Mouse (Mus musculus): ENCODE measurements around the gene Tnfaip8l2.
A peak's percentile ranks its signal among the peaks of the same experiment; 100 is the strongest.
"Not testable (repeated sequence)": the region's sequence is repeated elsewhere in the genome, so short reads cannot be mapped to it uniquely, and the experiment has no call there.

Gene Tnfaip8l2

DNA sequence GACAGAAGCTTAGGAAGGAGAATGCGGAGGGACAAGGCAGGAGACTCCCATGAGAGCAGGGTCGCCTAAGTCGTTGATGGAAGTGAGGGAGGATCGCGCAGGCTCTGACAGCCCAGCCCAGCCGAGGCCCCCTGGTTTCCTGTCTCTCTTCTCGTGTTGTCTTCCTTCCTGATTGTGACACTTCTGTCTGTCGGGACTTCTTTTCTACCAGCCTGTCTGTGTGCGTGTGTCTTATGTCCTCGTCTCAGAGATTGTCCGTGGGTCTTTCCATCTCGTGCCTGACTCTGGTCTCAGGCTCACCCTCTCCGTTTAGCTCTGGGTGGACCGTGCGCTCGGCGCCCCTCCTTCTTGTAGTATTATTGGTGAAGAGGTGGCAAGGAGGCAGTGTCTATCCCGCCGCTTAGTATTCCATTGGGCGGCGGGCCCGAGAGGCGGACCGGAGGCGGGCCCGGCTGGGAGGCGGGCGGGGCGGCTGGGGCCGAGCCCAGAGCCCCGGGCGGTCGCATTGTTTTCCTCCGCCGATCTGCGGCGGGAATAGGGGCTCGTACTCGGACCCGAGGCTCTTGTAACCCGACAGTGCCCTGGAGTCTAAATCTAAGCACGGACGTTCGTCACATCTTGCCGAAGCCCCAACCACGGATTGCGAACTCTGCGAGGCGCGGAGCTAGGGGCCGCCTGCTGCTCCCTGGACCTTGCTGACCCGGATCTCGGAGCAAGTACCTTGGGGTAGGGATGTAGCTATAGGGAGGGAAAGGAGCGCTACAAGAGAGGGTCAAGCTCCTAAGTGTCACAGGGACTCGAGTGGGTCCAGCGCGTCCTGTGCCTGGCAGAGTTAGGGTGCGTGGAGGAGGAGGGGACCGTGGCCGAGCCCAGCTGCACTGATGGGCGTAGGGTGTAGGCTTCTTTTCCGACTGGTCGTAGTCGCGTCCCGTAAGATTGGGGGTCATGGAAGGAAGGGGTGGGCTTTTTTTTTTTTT is 18.1 kb upstream of the Tnfaip8l2 start, which contains the start of gene Sema6c:
Gene Sema6c, plus strand, starts transcription at position 471 of the 977 bp plus-strand sequence.
- DNase-seq = peak; percentile 93 to 94

DNA sequence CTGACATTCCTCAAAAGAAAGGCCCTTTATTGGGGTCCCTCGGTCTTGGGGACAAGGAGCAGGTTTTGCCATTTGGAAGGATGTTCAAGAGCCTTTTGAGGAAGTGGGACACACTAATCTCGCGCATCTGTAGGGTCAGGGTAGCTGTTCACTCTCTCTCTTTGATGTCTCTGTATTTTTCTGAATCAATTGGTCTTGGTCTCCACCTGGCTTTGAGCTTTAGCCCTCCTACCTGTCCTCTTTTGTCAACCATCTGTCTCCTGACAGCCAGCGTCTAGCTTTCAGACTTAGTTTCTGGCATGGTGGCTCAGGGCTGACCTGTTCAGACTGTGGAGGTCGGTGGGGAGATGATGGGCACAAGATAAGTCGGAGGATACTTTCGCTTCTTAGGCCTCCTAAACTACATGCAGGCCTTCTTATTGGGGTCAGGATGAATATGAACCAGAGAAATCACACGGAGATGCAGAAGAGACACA is 17.4 kb upstream of the Tnfaip8l2 start:
- DNase-seq = no peak

DNA sequence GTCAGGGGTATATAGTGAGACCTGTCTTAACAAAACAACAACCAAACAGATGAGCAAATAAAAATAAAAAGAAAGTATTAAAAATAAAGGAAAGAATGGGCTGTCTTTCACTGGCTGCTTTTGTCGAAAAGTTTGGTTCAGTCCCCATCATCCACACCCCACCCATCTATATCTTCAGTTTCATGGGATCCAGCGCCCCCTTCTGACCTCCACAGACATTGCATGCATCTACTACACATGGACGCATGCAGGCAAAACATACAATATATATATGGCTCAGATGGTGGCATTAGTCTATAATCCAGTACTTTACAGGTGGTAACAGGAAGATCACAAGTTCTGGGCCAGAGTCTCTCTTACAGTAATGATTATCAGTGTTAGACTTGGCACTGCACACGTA is 11.7 kb upstream of the Tnfaip8l2 start:
- peak in 1 of 2 experiments; percentile 79 for DNase-seq

DNA sequence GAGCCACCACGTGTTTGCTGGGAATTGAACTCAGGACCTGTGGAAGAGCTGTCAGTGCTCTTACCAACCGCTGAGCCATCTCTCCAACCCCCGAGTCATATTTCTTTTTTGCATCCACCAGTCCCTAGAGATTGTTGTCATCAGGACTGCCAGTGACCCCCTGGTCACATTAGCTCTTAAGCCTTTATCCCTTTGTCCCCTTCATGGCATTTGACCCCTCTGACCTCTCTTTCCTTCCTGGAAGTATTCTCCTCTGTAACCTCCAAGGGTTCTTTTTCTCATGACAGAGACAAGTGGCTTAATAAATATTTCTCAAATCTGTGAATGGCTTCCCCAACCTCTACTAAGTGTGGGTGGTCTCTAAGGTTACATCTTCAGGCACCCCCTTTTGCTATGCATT is 5.8 kb upstream of the Tnfaip8l2 start:
- DNase-seq = peak; percentile 47 to 63

DNA sequence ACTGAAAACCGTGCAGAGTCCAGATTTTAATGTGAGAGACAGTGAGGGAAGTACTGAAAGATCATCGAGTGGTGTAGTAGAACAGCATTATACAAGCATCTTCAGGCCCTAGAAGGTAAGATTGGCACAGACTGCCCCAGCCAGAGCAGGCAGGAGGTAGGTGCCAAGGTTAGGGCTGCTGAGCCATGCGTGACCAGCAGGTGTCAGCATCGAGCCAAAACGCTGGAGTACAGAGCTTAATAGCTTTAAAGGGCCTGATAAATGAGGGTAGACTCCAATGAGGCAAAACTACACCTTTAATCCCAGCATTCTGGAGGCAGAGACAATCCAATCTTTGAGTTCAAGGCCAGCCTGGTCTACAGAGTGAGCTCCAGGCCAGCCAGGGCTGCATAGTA is 454 bp upstream of the Tnfaip8l2 start:
- peak; percentile 90 to 95 for DNase-seq

DNA sequence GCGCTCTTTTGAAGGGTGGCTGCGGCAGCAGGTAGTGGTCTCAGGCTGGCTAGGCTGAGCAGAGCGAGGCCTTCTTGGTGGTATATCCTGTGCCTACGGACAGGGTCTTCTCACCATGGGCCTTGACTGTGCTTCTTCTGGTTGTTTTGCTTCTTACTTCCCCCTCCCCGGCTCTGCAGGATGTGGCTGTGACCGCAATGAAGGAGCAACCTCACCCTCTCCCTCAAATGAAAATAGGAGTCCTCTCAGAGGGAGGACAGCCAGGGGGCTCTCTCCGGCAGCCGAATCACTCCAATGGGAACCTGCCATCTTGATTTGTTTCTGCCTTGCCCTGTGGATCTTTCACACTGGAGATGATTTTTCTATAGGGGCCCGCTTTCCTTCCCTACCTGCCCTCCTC is 686 bp downstream of the Tnfaip8l2 start:
- DNase-seq = no peak

DNA sequence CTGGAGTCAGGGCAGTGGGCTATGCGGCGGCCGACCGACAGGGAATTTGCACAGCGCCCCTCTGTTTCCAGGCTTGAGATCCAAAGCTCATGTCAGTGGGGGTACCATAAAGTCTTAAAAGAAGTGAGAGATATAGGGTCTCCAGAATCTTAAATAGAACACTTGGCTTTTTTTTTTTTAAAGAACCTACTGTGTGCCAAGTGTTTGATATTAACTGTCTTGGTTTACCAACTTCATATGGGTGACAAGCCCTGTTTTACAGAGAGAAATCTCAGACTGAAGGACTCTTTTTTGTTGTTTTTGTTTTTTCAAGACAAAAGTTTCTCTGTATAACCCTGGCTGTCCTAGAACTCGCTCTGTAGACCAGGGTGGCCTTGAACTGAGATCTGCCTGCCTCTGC is 1.4 kb downstream of the Tnfaip8l2 start:
- DNase-seq = no peak

DNA sequence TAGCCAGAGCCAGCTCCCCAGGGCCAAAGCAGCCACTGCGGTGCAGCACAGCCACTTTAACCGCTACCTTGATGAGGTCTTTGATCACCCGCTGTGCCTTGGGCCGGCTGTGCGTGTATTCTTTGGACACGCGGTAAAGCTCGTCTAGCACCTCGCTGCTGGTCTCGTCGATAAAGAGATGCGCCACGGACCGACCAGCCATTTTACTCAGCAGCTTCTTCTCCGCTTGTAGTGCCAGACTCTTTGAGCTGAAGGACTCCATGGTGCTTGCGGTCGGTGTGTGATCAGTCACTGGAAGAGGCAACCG is 1.9 kb downstream of the Tnfaip8l2 start:
- DNase-seq = no peak

DNA sequence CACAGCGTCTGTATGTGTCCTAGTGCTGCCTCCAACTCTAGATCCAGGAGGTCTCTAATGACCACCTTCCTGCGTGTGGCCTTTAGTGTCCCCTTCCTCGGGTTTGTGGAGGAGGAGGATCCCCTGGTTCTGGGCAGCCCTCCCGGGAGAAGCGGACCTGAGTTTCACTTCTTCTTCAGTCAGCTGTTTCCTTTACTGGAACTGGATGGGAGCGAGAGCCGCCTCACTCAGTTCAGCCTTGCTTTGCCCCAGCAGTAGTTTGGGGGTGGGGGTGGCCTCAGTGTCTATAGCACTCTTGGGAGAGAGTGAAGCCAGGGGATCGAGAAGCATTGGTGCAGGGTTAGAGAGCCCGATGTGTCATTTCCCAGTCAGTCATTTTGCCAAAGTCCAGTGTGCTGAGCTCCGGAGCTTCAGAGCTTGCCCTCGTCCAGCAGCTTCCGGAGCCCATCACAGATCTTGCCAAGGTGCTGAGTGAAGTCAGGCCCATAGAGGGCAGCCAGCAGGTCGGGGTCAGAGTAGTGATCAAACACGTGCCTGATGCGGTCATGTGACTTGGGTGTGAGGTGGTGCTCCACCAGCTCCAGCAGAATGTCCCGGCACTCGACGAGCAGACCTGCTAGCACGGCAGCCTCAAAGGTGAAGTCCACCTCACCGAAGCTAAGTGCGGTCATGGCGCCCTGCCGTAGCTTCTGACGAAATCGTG is 2.4 kb downstream of the Tnfaip8l2 start:
- peak; percentile 88 to 90 for DNase-seq

DNA sequence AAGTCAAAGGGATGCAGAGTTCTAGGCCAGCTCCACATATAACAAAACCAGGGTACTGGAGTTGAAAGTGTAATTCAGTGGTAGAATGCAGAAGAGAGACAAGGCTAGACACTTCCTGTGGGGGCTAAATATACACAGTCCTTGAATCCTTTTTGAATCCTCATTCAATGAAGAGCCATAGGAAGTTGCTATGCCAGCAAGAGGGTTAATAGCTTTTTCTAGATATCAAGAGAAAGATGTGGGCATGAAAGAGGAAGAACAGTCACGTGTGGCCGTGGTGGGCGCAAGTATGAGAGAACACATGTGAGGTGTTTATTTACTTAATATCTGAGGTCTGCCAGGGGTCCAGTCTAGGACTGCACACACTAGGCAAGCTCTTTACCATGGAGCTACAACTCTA is 5.8 kb downstream of the Tnfaip8l2 start:
- no peak for DNase-seq

DNA sequence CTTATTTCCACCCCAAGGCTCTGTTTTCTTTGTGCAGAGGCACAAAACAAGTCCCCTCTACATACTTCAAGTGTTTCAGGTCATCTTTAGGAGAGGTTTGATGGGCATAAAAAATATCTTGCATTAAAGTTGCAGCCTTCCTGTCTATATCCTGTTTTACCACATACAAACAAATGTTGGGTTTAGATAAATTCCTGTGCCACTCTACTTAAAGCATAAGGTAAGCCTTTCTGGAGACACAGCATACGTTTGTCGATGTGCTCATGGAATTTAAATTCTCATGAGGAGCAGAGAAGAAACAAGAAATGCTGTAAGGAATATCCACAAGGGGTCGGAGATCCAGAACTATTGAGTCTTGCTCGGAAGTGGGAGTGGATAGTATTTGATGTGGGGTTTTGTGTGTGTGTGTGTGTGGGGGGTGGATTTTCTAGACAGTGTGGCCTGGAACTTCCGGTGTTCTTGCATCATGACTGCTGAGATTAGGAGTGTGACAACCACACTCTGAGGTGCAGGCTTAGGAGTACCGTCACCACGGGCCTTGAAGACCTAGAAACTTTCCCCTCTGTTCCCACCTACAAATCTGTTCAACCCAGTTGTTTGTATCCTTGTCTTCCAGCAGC is 6.6 kb downstream of the Tnfaip8l2 start:
- DNase-seq = no peak

DNA sequence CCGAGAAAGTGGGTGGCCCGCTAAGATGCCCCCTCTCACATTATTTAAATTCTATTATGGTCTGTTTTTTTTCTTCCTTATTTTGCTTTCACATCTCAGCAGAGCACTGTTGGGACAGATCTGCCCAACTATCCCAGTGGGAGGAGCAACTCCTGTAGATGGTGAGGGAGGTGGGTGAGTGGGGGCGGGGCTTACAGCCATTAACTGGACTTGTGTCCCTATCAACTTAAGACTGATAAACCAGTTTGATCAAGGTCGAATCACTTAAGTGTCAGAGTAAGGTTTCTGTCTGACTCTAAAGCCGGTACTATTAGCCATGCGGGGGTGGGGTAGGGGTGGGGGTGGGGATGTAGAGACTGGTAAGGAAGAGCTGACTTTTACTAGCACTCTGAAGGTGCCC is 7.1 kb downstream of the Tnfaip8l2 start:
- DNase-seq = peak; percentile 83 to 86

DNA sequence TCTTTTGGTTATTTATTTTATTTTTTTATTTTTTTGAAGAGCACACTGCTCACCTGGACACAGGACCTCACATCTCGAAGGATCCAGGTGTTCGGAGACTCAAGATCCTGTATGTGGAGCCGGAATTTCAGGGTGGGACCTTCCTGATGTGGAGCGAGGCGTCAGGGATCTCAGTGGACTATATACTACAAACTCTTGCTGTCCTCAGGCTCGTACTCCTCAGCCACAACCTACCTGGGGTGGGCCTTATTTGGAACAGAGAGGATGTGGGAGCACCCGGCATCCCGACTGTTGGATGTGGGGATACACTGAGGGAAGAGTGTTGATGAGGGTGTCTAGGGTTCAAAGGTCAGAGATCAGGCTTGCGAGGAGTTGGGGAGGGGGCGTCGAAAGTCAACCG is 8.0 kb downstream of the Tnfaip8l2 start:
- DNase-seq = not testable (repeated sequence)

DNA sequence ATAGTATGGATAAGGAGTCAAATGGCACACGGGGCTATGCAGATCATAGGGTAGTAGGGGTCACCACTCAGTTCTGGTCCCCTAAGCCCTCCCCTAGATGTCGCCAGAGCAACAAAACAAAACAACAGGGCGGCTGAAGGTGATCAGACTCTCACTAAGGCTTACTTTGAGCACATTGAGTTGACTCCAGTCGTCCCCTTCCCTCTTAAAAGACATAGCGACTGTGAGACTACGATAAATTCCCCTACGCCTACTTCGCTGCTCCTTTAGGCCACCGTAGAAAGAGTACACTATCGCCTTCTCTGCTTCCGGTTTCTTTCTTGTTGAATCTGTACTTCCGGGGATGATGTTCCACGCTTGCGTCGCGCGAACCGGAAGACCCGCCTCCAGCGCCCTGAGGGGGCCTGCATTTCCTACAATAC is 8.5 kb downstream of the Tnfaip8l2 start, which contains the start of the genes Scnm1 and Lysmd1:
Gene Scnm1, minus strand, starts transcription at position 332 of the 422 bp plus-strand sequence.
Gene Lysmd1, plus strand, starts transcription at position 409 of the 422 bp plus-strand sequence.
- peak; percentile 92 to 96 for DNase-seq

DNA sequence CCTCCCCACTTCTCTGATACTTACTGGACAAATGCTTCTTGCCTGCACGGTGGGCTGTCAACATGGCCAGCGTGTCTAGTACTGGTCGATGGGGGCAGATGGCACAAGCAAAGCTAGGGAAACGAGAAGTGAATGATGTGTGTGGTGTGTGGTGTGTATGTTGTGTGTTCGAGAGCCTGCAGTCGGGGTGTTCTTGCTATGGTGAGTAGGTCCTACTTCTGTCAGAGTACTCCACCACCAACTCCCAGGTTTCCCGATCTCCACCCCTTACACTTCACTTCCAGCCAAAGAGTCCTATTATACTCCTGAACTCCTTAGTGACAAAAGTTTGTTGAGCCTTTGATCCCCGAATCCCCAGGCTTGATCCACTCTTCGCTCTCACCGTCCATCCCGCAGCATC is 9.0 kb downstream of the Tnfaip8l2 start:
- DNase-seq = no peak

DNA sequence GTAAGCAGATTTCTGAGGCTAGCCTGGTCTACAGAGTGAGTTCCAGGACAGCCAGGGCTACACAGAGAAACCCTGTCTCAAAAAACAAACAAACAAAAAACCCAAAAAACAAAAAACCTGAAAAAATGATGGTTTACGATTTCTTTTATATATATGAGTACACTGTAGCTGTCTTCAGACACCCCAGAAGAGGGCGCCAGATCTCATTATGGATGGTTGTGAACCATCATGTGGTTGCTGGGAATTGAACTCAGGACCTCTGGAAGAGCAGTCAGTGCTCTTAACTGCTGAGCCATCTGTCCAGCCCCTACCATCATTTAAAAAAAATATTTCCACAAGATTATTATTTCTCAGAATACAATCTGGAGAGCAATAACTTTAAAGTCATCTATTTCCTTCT is 9.8 kb downstream of the Tnfaip8l2 start:
- DNase-seq = not testable (repeated sequence)

DNA sequence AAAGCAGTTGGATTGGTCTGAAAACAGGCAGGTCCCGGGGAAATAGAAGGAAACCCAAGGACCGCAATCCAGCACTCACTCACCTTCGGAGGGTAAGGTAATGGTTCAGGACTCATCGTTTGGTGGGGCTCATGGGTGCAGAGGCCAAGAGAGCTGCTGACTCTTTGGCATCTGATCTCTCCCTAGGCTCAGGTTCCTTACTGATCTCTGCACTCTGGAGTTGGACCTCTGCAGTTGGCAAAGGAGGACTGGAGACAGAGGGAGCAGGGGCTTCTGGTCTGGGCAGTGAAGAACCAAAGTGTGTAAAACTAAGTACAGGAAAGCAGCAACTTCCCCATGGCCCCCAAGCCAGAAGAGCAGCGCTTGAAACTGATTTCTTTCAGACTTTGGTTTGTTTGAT is 12.1 kb downstream of the Tnfaip8l2 start:
- DNase-seq = peak; percentile 50 to 56

DNA sequence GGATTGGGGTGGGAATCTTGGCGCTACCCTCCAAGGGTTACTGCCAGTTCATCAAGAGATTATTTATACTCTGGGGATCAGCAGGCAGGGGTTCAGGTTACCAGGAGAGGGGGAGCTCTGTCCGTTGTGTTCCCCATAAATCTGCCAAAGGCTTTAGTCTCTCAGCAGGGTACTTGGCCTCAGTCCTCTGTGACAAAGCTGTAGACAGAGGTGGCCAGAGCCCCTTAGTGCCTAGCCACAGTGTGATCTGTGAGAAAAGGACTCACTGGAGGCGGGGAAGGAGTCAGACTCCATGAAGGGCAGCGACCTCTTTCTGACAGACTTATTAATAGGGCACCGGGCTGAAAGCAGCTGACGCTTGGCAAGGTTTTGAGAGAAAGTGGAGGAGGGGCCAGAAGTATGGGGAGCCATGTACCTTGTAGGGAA is 12.9 kb downstream of the Tnfaip8l2 start:
- peak; percentile 82 to 83 for DNase-seq

DNA sequence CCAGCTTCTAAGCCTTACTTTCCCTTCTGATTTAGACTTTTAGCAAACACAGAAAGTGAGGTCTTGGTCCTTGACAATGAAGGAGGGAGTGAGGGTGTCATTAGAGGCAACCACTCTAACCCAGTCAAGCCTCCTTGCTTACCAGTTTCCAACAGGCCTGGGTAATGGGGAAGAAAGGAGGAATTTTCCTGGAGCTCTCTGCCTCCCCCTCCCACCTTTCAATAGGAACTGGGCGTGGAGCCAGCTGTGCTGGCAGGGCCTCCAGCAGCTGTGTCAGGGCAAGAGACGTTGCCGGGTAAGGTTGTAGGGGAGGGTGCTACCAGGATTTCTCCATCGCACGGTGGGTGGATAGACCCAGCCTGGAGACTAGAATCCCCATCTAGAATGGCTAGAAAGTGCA is 17.2 kb downstream of the Tnfaip8l2 start:
- peak in 1 of 2 experiments; percentile 64 for DNase-seq

DNA sequence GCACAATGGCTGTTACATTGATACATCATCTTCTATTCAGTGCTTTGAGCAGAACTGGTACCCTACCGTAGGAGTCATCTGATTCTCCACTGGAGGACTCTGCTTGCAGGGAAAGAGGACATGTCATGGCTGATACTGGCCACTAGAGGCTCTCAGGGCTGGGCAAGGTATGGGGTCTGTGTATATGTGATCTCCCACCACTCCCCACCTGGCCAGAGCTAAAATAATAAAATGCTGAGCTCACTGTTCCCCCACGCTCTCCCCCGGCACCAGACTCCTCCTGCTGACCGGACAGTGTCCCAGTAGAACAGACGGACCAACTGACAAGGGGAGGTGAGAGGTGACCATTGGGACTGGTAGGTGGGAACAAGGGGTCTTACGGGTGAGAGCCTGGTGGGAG is 17.9 kb downstream of the Tnfaip8l2 start, which contains the start of gene Tmod4:
Gene Tmod4, plus strand, starts transcription at position 231 of the 400 bp plus-strand sequence.
- peak in 1 of 2 experiments; percentile 33 for DNase-seq

DNA sequence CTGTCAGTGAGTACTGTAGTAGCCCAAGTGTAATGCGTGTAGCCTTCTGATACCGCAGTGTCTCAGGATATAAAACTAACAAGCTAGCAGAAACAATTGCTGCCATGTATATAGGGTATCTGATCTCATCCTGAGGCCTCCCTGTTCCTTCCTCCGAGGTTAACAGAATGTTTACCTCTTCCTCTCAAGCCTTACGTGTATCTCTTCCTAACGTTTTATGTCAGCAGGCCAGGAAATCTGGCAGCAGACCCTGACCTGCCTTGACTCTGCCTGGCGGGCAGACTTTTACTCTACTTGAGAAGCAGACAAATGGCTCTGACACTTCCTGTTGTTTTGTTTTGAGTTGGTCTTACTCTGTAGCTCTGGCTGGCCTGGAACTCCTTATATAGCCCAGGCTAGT is 20.6 kb downstream of the Tnfaip8l2 start:
- DNase-seq = no peak

DNA sequence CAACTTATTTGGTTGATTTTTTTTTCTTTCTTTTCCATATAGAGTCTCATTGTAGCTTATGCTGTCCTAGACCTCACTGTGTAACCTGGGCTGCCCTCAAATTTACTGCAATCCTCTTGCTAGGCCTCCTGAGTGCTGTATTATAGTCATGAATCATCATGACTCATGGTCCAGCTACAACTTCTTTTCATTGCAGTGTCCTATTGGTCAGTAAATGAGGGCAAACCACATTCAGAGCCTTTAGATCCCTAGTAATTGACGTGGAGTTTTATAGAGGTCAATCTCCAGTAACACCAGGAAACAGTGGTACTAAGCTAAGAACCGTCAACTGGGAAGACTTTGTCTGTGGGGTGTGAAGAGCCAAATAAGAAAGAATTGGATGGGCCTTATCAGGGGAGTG is 24.4 kb downstream of the Tnfaip8l2 start:
- no peak for DNase-seq

DNA sequence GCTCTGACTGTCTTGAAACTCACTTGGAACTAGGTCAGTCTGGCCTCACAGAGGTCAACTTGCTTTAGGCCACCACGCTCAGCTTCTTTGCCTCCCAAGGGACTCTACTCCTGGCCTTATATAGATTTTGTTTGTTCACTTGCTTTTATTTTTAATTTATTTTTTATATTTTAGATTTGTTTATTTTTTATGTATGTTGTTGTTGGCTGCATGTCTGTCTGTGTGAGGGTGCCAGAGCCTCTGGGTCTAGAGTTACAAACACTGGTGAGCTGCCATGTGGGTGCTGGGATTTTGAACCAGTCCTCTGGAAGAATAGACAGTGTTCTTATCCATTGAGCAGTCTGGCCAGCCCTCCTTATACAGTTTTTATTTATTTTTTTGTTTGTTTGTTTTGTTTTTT is 29.4 kb downstream of the Tnfaip8l2 start:
- DNase-seq = no peak
